Mouse (Mus musculus): ENCODE results near the gene Itga2b.

- no peak for TF ChIP-seq POLR2A (IDR thresholded peaks at IDR 0.05; ENCODE audit: borderline replicate concordance, control insufficient read depth, low read depth, low read length)
- no peak for TF ChIP-seq CTCF (IDR thresholded peaks at IDR 0.05; ENCODE audit: control insufficient read depth, insufficient read depth, low read length)
Observed at GRCm38 (mm10) chr11:102495742-102496141, 25.8 kb upstream of the Itga2b start.

Measured in bone marrow, adult 2 months (tissue).